15 mouse cellular contexts compared by ENCODE assay signal in genomic region chr2:127737885-127738284, GRCm38 (mm10). TPM values are rescaled to one million over a fixed set of nuclear protein-coding genes. Genes with fewer than 3 reads are reported as not detected.
"Had no signal": no experiment of that assay in that cellular context is flagged by ENCODE, and none has a peak within 500 bp of the region (broad histone marks: within the 10 kb centered on the region; RNA-seq: fewer than 3 reads in every experiment).

No protein-coding gene starts in this region.

- H3K36me3 ChIP-seq: liver, embryonic 12.5 days; neural tube, embryonic 15.5 days had no signal

- H3K9me3 ChIP-seq: limb, embryonic 15.5 days; liver, embryonic 12.5 days; midbrain, embryonic 10.5 days; neural tube, embryonic 15.5 days had no signal

- H3K4me1 ChIP-seq: liver, embryonic 12.5 days; midbrain, embryonic 10.5 days; neural tube, embryonic 15.5 days had no signal

- ATAC-seq: liver, embryonic 12.5 days had no signal

- H3K4me3 ChIP-seq: limb, embryonic 15.5 days; liver, embryonic 12.5 days; midbrain, embryonic 10.5 days; myocyte; neural tube, embryonic 15.5 days had no signal

- H3K27ac ChIP-seq: kidney, postnatal 0 days; liver, embryonic 12.5 days; midbrain, embryonic 10.5 days; neural tube, embryonic 15.5 days had no signal

- H3K9ac ChIP-seq: limb, embryonic 15.5 days; liver, embryonic 12.5 days; lung, embryonic 14.5 days; neural tube, embryonic 15.5 days had no signal

- DNase-seq: layer of hippocampus, postnatal 36 days; lung, embryonic 14.5 days; lung, postnatal 10 days; lung, postnatal 4 days; midbrain, embryonic 14.5 days; right cerebral cortex, adult 18-20 months; right cerebral cortex, postnatal 25 days; thymus, postnatal 4 days had no signal

- H3K27me3 ChIP-seq: limb, embryonic 15.5 days; neural tube, embryonic 15.5 days had no signal

- H3K4me2 ChIP-seq: limb, embryonic 15.5 days; liver, embryonic 12.5 days; lung, embryonic 14.5 days; neural tube, embryonic 15.5 days had no signal

RNA-seq across cellular contexts. Expression of gene Mall, which starts 8.2 kb away (rescaled TPM):
- total RNA-seq: megakaryocyte, adult 5-6 weeks had no signal
- polyA plus RNA-seq: liver, embryonic 12.5 days; myocyte had no signal
